Mouse (Mus musculus) small intestine, adult 2 months (tissue): Measurements from ENCODE around the gene Ppp2r2d.

Source experiments
- CTCF ChIP-seq: fragments of 200-500 bp; IDR thresholded peaks from 2 replicates; pipeline ENCODE4 v1.5.1; 2012; ENCODE audit warnings: low read depth, mild to moderate bottlenecking, control low read depth, inconsistent platforms, low read length, moderate library complexity, mixed read lengths; ENCODE audit not compliant: insufficient replicate concordance, insufficient read length; ENCODE audit errors: extremely low read depth
- POLR2A ChIP-seq: fragments of 200-500 bp; IDR thresholded peaks from 2 replicates; pipeline ENCODE4 v1.6.1; 2012; ENCODE audit warnings: low read depth, mild to moderate bottlenecking, control low read depth, inconsistent platforms, low read length, moderate library complexity

- TF ChIP-seq CTCF (no peak), POLR2A (no peak)
Measured at GRCm38 (mm10) chr7:138907043-138907442, 61.2 kb downstream of the Ppp2r2d start.
